Mouse (Mus musculus) ES-E14 (cell line): ENCODE measurements around the gene Ppm1n.

ENCODE experiments used
- MAFK ChIP-seq: IDR thresholded peaks from 2 replicates; pipeline ENCODE4 v1.6.1; 2014; ENCODE audit warnings: mild to moderate bottlenecking, low read depth, low read length, inconsistent platforms; ENCODE audit not compliant: insufficient read depth
- ZC3H11A ChIP-seq: IDR thresholded peaks from 2 replicates; pipeline ENCODE4 v1.6.1; 2012; ENCODE audit warnings: low read depth, mild to moderate bottlenecking, inconsistent platforms, low read length, borderline replicate concordance
- ZNF384 ChIP-seq: IDR thresholded peaks from 2 replicates; pipeline ENCODE4 v1.6.1; 2012; ENCODE audit warnings: low read depth, low read length, inconsistent platforms

DNA sequence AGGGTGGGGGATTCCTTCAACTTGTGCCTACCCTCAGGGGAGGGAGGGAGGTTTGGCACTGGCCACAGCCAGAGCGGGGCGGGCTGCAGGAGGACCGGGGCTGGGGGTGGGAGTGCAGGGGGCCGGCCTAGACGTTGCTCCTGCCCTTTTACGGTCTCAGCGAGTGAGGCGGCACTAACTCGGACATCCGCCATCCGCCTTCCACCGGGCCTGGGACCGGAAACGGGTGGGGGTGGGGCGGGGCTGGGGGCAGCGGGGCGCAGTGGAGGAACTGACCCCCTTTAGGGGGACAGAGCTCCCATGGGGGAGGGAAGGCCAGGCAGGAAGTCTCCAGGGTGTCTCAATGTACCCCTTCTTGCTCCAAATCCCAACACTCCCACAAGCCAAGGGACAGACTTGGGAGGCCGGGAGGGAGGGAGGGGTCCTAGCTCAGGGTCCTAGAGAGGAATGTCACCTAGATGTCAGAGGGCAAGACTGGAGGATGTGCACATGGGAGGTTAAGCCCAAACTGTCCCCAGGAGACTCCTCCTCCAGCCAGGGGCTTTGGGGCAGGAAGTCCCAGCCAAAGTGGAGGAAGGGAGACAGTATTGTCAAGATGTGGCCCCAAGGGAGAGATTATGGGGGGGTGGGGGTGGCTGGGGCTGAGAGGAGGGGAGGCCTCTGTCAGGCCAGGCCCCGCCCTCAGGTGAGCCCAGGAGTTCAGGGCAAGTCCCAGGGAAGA, 10.0 kb downstream of the Ppm1n start:
- TF ChIP-seq ZC3H11A = no peak
- TF ChIP-seq MAFK = no peak
- TF ChIP-seq ZNF384 = no peak
